Mouse (Mus musculus) adrenal gland, adult 8-10 months (tissue): ENCODE data around the gene Fam71d. TPM values are rescaled to one million over a fixed set of nuclear protein-coding genes. Genes with fewer than 3 reads are reported as not detected.

ENCODE experiments used
- DNase-seq: peaks from one replicate; pipeline ENCODE4 v3.0.0; 2022
- total RNA-seq, 4 experiments: library from RNA; stranded (reverse); gene quantifications; 2 replicates each; pipeline ENCODE4 v1.2.4; 2022

The Fam71d gene
- total RNA-seq, 4 experiments from 2014 or later, result 0.20 to 1.2 TPM; not detected in 2

DNA sequence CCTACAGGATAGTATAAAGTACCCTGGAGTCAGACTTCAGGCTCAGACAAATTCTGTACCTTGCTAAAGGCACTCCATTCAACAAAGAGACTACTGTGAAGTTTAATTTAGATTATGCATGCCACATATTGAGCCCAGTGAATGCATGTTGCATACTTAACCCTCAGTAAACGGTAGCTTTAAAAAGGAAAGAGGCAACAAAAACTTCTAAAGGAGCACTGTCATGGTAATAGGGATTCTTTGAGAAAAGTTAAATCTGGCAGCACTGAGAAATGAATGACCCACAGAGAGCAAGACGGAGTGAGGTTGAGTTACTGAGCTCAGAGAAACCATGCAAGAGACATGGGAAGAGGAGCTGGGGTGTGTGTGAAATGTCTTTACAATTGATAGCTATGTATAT lies 86.6 kb downstream of the Fam71d start:
- DNase-seq, result no peak

DNA sequence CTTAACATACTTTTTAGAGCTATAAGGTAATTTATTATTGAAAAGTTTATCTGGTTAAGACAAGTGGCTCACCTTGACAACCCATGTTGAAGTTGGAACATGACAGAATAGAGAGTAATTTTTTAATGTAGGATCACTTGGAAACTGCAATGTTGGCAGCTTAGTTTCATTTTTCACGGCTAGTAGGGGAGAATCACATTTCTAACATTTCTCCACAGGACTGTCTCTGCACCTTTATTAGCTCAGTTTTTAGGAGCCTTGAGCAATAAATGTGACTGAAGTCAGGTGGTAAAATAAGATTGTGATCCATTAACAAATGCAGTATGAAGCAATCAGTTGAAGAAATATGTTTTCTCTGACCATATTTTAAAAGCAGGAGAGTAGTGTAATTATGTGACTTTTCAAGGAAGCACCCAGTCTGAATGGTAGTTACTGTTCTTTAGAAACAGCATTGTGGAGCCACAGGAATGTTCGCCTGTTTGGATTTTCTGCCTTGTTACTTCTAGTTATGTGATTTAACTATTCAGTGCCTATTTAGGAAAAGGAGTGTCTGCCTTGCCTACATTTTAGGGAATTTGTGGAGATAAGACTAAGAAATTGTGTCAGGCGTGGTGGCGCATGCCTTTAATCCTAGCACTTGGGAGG lies 87.2 kb downstream of the Fam71d start:
- DNase-seq, result no peak

Other genes starting within 250 kb of the Fam71d start
- gene Mpp5, start 57.4 kb downstream of the Fam71d start, total RNA-seq, result 10 to 100 TPM; 33.7 to 40.3 (median 36.2) TPM
- 100 to 1,000 TPM in 1 of 4 experiments, 10 to 100 TPM in 3; 70.1 to 102 (median 92.1) TPM for gene Atp6v1d, start 170.1 kb downstream of the Fam71d start, total RNA-seq
- gene Eif2s1, start 170.3 kb downstream of the Fam71d start, total RNA-seq, result 10 to 100 TPM; 70.3 to 98.8 (median 78.4) TPM
- gene Plek2, start 215.4 kb downstream of the Fam71d start, total RNA-seq, result under 1 TPM in 1 of 4 experiments, not detected in 3; 0.35 TPM